Mouse (Mus musculus): ENCODE measurements around the gene Itsn2.
"Not testable (repeated sequence)": the region's sequence is repeated elsewhere in the genome, so short reads cannot be mapped to it uniquely, and the experiment has no call there.

Itsn2 gene

GRCm38 (mm10) chr12:4708881-4709604, 116.6 kb downstream of the Itsn2 start:
- no peak for DNase-seq (ENCODE audit: low spot score)

GRCm38 (mm10) chr12:4709926-4710325, 117.5 kb downstream of the Itsn2 start:
- DNase-seq (ENCODE audit: low spot score) = no peak

GRCm38 (mm10) chr12:4713361-4713760, 120.9 kb downstream of the Itsn2 start:
- DNase-seq (ENCODE audit: low spot score) = no peak

- no peak for DNase-seq (ENCODE audit: low spot score)
Measured at GRCm38 (mm10) chr12:4715606-4716005, 123.2 kb downstream of the Itsn2 start.

- peak; percentile 74 for DNase-seq (ENCODE audit: low spot score)
Measured at GRCm38 (mm10) chr12:4717417-4717816, 125.0 kb downstream of the Itsn2 start.

GRCm38 (mm10) chr12:4719066-4719761, 126.8 kb downstream of the Itsn2 start:
- no peak for DNase-seq (ENCODE audit: low spot score)

- DNase-seq (ENCODE audit: low spot score) = no peak
Measured at GRCm38 (mm10) chr12:4719762-4720754, 127.6 kb downstream of the Itsn2 start.

GRCm38 (mm10) chr12:4729165-4729564, 136.7 kb downstream of the Itsn2 start:
- no peak for DNase-seq (ENCODE audit: low spot score)

- DNase-seq (ENCODE audit: low spot score) = no peak
Measured at GRCm38 (mm10) chr12:4731629-4732028, 139.2 kb downstream of the Itsn2 start.

- DNase-seq (ENCODE audit: low spot score) = no peak
Measured at GRCm38 (mm10) chr12:4732332-4732731, 139.9 kb downstream of the Itsn2 start.

- DNase-seq (ENCODE audit: low spot score) = no peak
Measured at GRCm38 (mm10) chr12:4738031-4738576, 145.7 kb downstream of the Itsn2 start, which contains the start of gene Fam228a. TSS of gene Fam228a (minus strand) at chr12:4738430.

- no peak for DNase-seq (ENCODE audit: low spot score)
Measured at GRCm38 (mm10) chr12:4740823-4741222, 148.4 kb downstream of the Itsn2 start.

- DNase-seq (ENCODE audit: low spot score) = no peak
Measured at GRCm38 (mm10) chr12:4742183-4742582, 149.7 kb downstream of the Itsn2 start.

GRCm38 (mm10) chr12:4744486-4744885, 152.0 kb downstream of the Itsn2 start:
- no peak for DNase-seq (ENCODE audit: low spot score)

- DNase-seq (ENCODE audit: low spot score) = not testable (repeated sequence)
Measured at GRCm38 (mm10) chr12:4754451-4754850, 162.0 kb downstream of the Itsn2 start.

GRCm38 (mm10) chr12:4757060-4757459, 164.6 kb downstream of the Itsn2 start:
- no peak for DNase-seq (ENCODE audit: low spot score)

Data from embryo, embryonic 10 days (tissue).